Mouse (Mus musculus) ES-E14 (cell line): ENCODE data around the gene Ackr3.

Experiments used
- CHD2 ChIP-seq: IDR thresholded peaks from 2 replicates; pipeline ENCODE4 v1.6.1; 2014; ENCODE audit warnings: mild to moderate bottlenecking, low read depth, low read length, inconsistent platforms
- HCFC1 ChIP-seq: IDR thresholded peaks from 2 replicates; pipeline ENCODE4 v1.6.1; 2012; ENCODE audit warnings: low read length, inconsistent platforms, borderline replicate concordance; ENCODE audit not compliant: insufficient read depth
- MAFK ChIP-seq: IDR thresholded peaks from 2 replicates; pipeline ENCODE4 v1.6.1; 2014; ENCODE audit warnings: mild to moderate bottlenecking, low read depth, low read length, inconsistent platforms; ENCODE audit not compliant: insufficient read depth
- ZC3H11A ChIP-seq: IDR thresholded peaks from 2 replicates; pipeline ENCODE4 v1.6.1; 2012; ENCODE audit warnings: low read depth, mild to moderate bottlenecking, inconsistent platforms, low read length, borderline replicate concordance
- ZNF384 ChIP-seq: IDR thresholded peaks from 2 replicates; pipeline ENCODE4 v1.6.1; 2012; ENCODE audit warnings: low read depth, low read length, inconsistent platforms

DNA sequence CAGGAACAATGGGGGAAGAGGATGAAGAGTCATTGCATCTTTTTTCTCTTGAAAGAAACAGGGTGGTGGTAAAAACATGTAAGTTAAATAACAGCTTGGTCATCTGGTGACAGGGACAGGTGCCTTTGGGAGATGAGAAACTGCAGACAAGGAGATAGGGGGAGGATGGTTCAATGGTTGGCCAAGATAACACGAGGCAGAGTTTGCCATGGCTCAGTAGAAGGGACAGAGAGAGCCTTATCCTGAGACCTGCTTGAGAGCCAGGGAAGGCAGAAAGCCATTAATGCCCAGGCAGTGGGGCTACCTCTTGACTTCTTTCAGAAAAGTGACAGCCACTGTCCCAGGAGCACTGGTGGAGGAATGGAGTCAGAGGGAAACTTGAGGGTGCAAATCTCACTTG is 43.0 kb downstream of the Ackr3 start:
- TF ChIP-seq ZC3H11A (no peak), ZNF384 (no peak), CHD2 (no peak), HCFC1 (no peak), MAFK (no peak)
